Mouse (Mus musculus) E14TG2a.4 (cell line): ENCODE measurements around the gene Sec23a.
"Not testable (repeated sequence)": the region's sequence is repeated elsewhere in the genome, so short reads cannot be mapped to it uniquely, and the experiment has no call there.

Experiments used
- CTCF ChIP-seq: conservative IDR thresholded peaks from 2 replicates; pipeline ENCODE4 v1.5.1; 2014; ENCODE audit warnings: low read length
- NANOG ChIP-seq: IDR thresholded peaks from 2 replicates; pipeline ENCODE4 v1.6.1; 2014; ENCODE audit warnings: borderline replicate concordance, low read length, mixed read lengths
- POU5F1 ChIP-seq: IDR thresholded peaks from 2 replicates; pipeline ENCODE4 v1.6.1; 2014; ENCODE audit warnings: low read length, borderline replicate concordance

GRCm38 (mm10) chr12:59058242-59058641, 46.4 kb upstream of the Sec23a start:
- TF ChIP-seq CTCF, NANOG, POU5F1: not testable (repeated sequence)
